Mouse (Mus musculus): ENCODE results near the gene Nat8. TPM values are rescaled to one million over a fixed set of nuclear protein-coding genes. Genes with fewer than 3 reads are reported as not detected.
"Not testable (repeated sequence)": the region's sequence is repeated elsewhere in the genome, so short reads cannot be mapped to it uniquely, and the experiment has no call there.

Gene Nat8
- polyA plus RNA-seq, 1 experiment from 2014 or later: not detected

GRCm38 (mm10) chr6:85829462-85829861 lies 2.4 kb downstream of the Nat8 start:
- H3K4me3 ChIP-seq: no peak overlapping the region
- no peaks in the 10 kb centered on the region for H3K36me3 ChIP-seq
- no peak overlapping the region for H3K27ac ChIP-seq (replicated peaks)
- H3K27me3 ChIP-seq: no peaks in the 10 kb centered on the region
- ATAC-seq (ENCODE audit: low FRiP score, low read depth): no peak
- H3K9ac ChIP-seq (replicated peaks): no peak overlapping the region
- H3K9me3 ChIP-seq: no peaks in the 10 kb centered on the region
- 57% methylated on average over 1 of the region's 1 CpGs for WGBS
- no peaks in the 10 kb centered on the region for H3K4me1 ChIP-seq
- no peak overlapping the region for H3K4me2 ChIP-seq (replicated peaks)

- Histone ChIP-seq H3K9me3 (no peaks in the 10 kb centered on the region), H3K27me3 (no peaks in the 10 kb centered on the region), H3K36me3 (no peaks in the 10 kb centered on the region), H3K4me3 (no peak overlapping the region), H3K27ac (replicated peaks) (no peak overlapping the region), H3K4me2 (replicated peaks) (no peak overlapping the region), H3K9ac (replicated peaks) (no peak overlapping the region), H3K4me1 (no peaks in the 10 kb centered on the region)
- 85% methylated on average over 2 of the region's 2 CpGs for WGBS
- ATAC-seq (ENCODE audit: low FRiP score, low read depth): no peak
Observed at GRCm38 (mm10) chr6:85825886-85826285, 6.0 kb downstream of the Nat8 start.

- ATAC-seq (ENCODE audit: low FRiP score, low read depth): no peak
- Histone ChIP-seq H3K4me1 (no peaks in the 10 kb centered on the region), H3K36me3 (no peaks in the 10 kb centered on the region), H3K27ac (replicated peaks) (no peak overlapping the region), H3K4me2 (replicated peaks) (no peak overlapping the region), H3K4me3 (no peak overlapping the region), H3K27me3 (no peaks in the 10 kb centered on the region), H3K9ac (replicated peaks) (no peak overlapping the region), H3K9me3 (no peaks in the 10 kb centered on the region)
- 79% methylated on average over 1 of the region's 1 CpGs for WGBS
Observed at GRCm38 (mm10) chr6:85823382-85824090, 8.3 kb downstream of the Nat8 start.

- ATAC-seq (ENCODE audit: low FRiP score, low read depth): no peak
- H3K27ac ChIP-seq (replicated peaks): no peak overlapping the region
- no peak overlapping the region for H3K9ac ChIP-seq (replicated peaks)
- WGBS: 79% methylated on average over 4 of the region's 4 CpGs
- H3K27me3 ChIP-seq: no peaks in the 10 kb centered on the region
- H3K4me2 ChIP-seq (replicated peaks): no peak overlapping the region
- no peaks in the 10 kb centered on the region for H3K36me3 ChIP-seq
- H3K4me1 ChIP-seq: no peaks in the 10 kb centered on the region
- no peak overlapping the region for H3K4me3 ChIP-seq
- H3K9me3 ChIP-seq: no peaks in the 10 kb centered on the region
Observed at GRCm38 (mm10) chr6:85822286-85822685, 9.6 kb downstream of the Nat8 start.

- WGBS: 88% methylated on average over 5 of the region's 5 CpGs
- no peaks in the 10 kb centered on the region for H3K36me3 ChIP-seq
- H3K27me3 ChIP-seq: no peaks in the 10 kb centered on the region
- no peaks in the 10 kb centered on the region for H3K9me3 ChIP-seq
- no peaks in the 10 kb centered on the region for H3K4me1 ChIP-seq
- no peak within 1 kb of the TSS for H3K4me3 ChIP-seq
- H3K27ac ChIP-seq (replicated peaks): no peak within 1 kb of the TSS
- no peak within 1 kb of the TSS for H3K9ac ChIP-seq (replicated peaks)
- no peak for ATAC-seq (ENCODE audit: low FRiP score, low read depth)
- H3K4me2 ChIP-seq (replicated peaks): no peak within 1 kb of the TSS
Observed at GRCm38 (mm10) chr6:85820837-85821236, 11.0 kb downstream of the Nat8 start, which contains the start of the genes Nat8f6 and Nat8f5. Gene Nat8f6, minus strand, starts transcription at chr6:85820954. Gene Nat8f5, minus strand, starts transcription at chr6:85820972.

- no peaks in the 10 kb centered on the region for H3K27me3 ChIP-seq
- H3K4me2 ChIP-seq (replicated peaks): no peak overlapping the region
- H3K36me3 ChIP-seq: no peaks in the 10 kb centered on the region
- no peak overlapping the region for H3K4me3 ChIP-seq
- no peak overlapping the region for H3K27ac ChIP-seq (replicated peaks)
- no peaks in the 10 kb centered on the region for H3K9me3 ChIP-seq
- no peak overlapping the region for H3K9ac ChIP-seq (replicated peaks)
- H3K4me1 ChIP-seq: no peaks in the 10 kb centered on the region
- no peak for ATAC-seq (ENCODE audit: low FRiP score, low read depth)
- WGBS: 17% methylated on average over 1 of the region's 1 CpGs
Observed at GRCm38 (mm10) chr6:85818338-85818737, 13.5 kb downstream of the Nat8 start.

- H3K4me3 ChIP-seq: no peak overlapping the region
- no peak overlapping the region for H3K27ac ChIP-seq (replicated peaks)
- no peak overlapping the region for H3K9ac ChIP-seq (replicated peaks)
- no peaks in the 10 kb centered on the region for H3K4me1 ChIP-seq
- no peak overlapping the region for H3K4me2 ChIP-seq (replicated peaks)
- no peaks in the 10 kb centered on the region for H3K9me3 ChIP-seq
- WGBS: 88% methylated on average over 2 of the region's 2 CpGs
- H3K36me3 ChIP-seq: no peaks in the 10 kb centered on the region
- ATAC-seq (ENCODE audit: low FRiP score, low read depth): no peak
- no peaks in the 10 kb centered on the region for H3K27me3 ChIP-seq
Observed at GRCm38 (mm10) chr6:85813339-85813738, 18.5 kb downstream of the Nat8 start.

- not testable (repeated sequence) for H3K27me3 ChIP-seq; H3K4me3 ChIP-seq; H3K9me3 ChIP-seq; H3K36me3 ChIP-seq; H3K27ac ChIP-seq (replicated peaks); H3K9ac ChIP-seq (replicated peaks); H3K4me1 ChIP-seq; ATAC-seq (ENCODE audit: low FRiP score, low read depth); H3K4me2 ChIP-seq (replicated peaks)
- 76% methylated on average over 3 of the region's 3 CpGs for WGBS
Observed at GRCm38 (mm10) chr6:85810942-85811537, 20.8 kb downstream of the Nat8 start.

DNA sequence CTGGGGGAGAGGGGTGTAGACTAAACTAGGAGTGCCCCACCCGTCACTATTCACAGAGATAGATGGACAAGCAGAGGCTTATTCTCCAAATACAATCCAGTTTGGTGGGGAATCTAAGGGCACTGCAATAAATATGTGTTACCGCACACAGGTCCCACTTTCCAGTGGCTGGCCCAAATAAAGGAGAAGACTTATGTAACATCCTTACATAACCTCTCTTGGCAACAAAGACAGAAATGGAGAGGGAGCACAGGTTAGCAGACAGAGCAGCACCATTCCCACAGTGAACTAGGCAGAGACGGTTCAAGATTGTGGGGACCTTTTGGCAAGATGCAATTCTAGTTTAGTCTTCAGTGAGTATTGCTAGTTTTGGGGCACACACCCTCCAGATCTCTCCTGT lies 21.4 kb downstream of the Nat8 start:
- H3K9me3 ChIP-seq; H3K27ac ChIP-seq (replicated peaks); H3K27me3 ChIP-seq; H3K4me1 ChIP-seq; ATAC-seq (ENCODE audit: low FRiP score, low read depth); H3K9ac ChIP-seq (replicated peaks); H3K4me2 ChIP-seq (replicated peaks); H3K4me3 ChIP-seq; H3K36me3 ChIP-seq: not testable (repeated sequence)
- 99% methylated on average over 3 of the region's 3 CpGs for WGBS

DNA sequence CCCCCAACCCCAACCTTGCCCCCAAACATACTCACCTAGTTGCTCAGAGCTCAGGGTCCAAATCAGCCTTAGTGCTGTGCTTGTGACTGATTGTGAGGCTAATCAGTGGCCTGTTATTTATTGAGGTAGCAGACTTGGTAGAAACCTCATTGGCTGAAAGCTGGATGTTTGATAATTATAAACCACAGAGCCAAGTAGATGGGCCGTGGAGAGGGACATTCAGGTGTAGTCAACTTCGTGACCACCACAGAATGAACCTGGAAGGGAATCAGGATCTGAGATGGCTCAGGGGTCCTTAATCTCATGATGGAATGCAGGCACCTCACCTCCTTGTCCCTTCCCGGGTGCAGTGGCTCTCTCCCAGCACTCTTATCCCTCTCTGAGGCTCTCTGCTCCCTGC lies 22.1 kb downstream of the Nat8 start:
- not testable (repeated sequence) for H3K9ac ChIP-seq (replicated peaks); ATAC-seq (ENCODE audit: low FRiP score, low read depth); H3K27me3 ChIP-seq; H3K4me2 ChIP-seq (replicated peaks); H3K4me1 ChIP-seq; H3K27ac ChIP-seq (replicated peaks); H3K4me3 ChIP-seq; H3K36me3 ChIP-seq; H3K9me3 ChIP-seq
- 70% methylated on average over 2 of the region's 3 CpGs for WGBS

DNA sequence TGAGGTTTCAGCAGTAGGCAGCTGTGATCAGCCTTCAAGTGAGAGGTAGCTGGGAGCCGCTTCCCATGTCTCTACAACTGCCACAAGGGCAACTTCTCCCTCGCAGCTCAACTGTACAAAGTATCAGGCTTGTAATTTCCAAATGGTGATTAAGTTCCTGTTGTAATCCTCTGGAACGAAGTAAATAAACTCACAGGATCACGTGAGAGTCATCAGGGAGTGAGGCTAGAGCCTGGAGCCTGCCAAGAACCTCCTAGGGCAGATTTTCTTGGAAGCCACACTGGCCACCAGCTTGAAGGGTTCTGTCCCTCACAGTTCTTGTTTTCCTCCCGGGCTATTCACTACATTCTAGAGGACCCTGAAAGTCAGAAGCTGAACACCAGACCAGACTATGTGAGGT lies 28.7 kb downstream of the Nat8 start:
- not testable (repeated sequence) for H3K9ac ChIP-seq (replicated peaks); H3K4me1 ChIP-seq; H3K4me2 ChIP-seq (replicated peaks); H3K27ac ChIP-seq (replicated peaks); ATAC-seq (ENCODE audit: low FRiP score, low read depth); H3K36me3 ChIP-seq; H3K9me3 ChIP-seq; H3K4me3 ChIP-seq; H3K27me3 ChIP-seq
- 77% methylated on average over 5 of the region's 5 CpGs for WGBS

Data from midbrain, embryonic 12.5 days (tissue).